ENCODE assay signal across 30 mouse cellular contexts in the genomic region with DNA sequence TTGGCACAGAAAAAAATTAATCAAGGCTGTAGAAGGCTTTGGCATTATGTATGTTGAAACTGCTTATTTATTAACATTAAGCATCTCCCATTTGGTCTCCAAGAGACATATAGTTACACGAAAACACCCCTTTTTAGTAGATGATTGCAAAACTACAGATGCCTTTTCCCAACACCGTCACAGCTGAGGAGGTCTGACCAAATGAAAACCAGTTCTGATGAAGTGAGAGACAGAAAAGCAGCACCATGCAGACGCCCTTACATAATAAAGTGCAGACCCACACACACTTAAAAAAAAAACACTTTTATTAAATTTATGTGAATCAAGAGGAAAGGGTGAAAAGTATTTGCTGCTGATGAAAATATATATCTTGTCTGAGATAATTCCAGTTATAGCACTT.
"Had no signal": no experiment of that assay in that cellular context is flagged by ENCODE, and none has a peak within 500 bp of the region (broad histone marks: within the 10 kb centered on the region; RNA-seq: fewer than 3 reads in every experiment).

No protein-coding gene starts in this region.

- H3K27me3 ChIP-seq: limb, embryonic 12.5 days; limb, embryonic 15.5 days; liver, embryonic 12.5 days; liver, embryonic 13.5 days; liver, embryonic 15.5 days; lung, embryonic 15.5 days; megakaryocyte, embryonic 14.5 days; midbrain, embryonic 12.5 days; midbrain, embryonic 13.5 days; midbrain, embryonic 15.5 days had no signal

- H3K36me3 ChIP-seq: limb, embryonic 12.5 days; limb, embryonic 15.5 days; liver, embryonic 12.5 days; liver, embryonic 13.5 days; liver, embryonic 15.5 days; lung, embryonic 15.5 days; midbrain, embryonic 10.5 days; midbrain, embryonic 12.5 days; midbrain, embryonic 13.5 days; midbrain, embryonic 15.5 days had no signal

- H3K4me3 ChIP-seq: left cerebral cortex, adult 2 months; limb, embryonic 12.5 days; limb, embryonic 15.5 days; liver, embryonic 12.5 days; liver, embryonic 13.5 days; liver, embryonic 15.5 days; lung, embryonic 15.5 days; megakaryocyte, embryonic 14.5 days; midbrain, embryonic 10.5 days; midbrain, embryonic 12.5 days; midbrain, embryonic 13.5 days; midbrain, embryonic 15.5 days; myocyte had no signal

- DNase-seq: left cerebral cortex, postnatal 4 days; liver; liver, embryonic 13.5 days; liver, postnatal 0 days; lung, adult 18-20 months; lung, adult 2 months; lung, embryonic 14.5 days; lung, postnatal 10 days; lung, postnatal 14 days; lung, postnatal 36 days; lung, postnatal 4 days; midbrain, embryonic 14.5 days had no signal

- H3K4me1 ChIP-seq: limb, embryonic 15.5 days; liver, embryonic 12.5 days; liver, embryonic 13.5 days; liver, embryonic 15.5 days; lung, embryonic 15.5 days; megakaryocyte, embryonic 14.5 days; midbrain, embryonic 10.5 days; midbrain, embryonic 12.5 days; midbrain, embryonic 13.5 days; midbrain, embryonic 15.5 days had no signal

- H3K4me2 ChIP-seq: limb, embryonic 12.5 days; limb, embryonic 15.5 days; liver, embryonic 11.5 days; liver, embryonic 12.5 days; liver, embryonic 13.5 days; liver, embryonic 15.5 days; lung, embryonic 14.5 days; lung, embryonic 15.5 days; midbrain, embryonic 11.5 days; midbrain, embryonic 12.5 days; midbrain, embryonic 13.5 days; midbrain, embryonic 15.5 days had no signal

- H3K27ac ChIP-seq: left cerebral cortex, adult 2 months; limb, embryonic 12.5 days; limb, embryonic 15.5 days; liver, embryonic 12.5 days; liver, embryonic 13.5 days; liver, embryonic 14.5 days; liver, embryonic 15.5 days; lung, embryonic 15.5 days; macrophage; midbrain, embryonic 10.5 days; midbrain, embryonic 12.5 days; midbrain, embryonic 13.5 days; midbrain, embryonic 15.5 days had no signal

- H3K9me3 ChIP-seq: limb, embryonic 12.5 days; limb, embryonic 15.5 days; liver, embryonic 12.5 days; liver, embryonic 13.5 days; liver, embryonic 15.5 days; lung, embryonic 15.5 days; megakaryocyte, embryonic 14.5 days; midbrain, embryonic 10.5 days; midbrain, embryonic 12.5 days; midbrain, embryonic 13.5 days; midbrain, embryonic 15.5 days had no signal

- H3K9ac ChIP-seq: limb, embryonic 12.5 days; limb, embryonic 15.5 days; liver, embryonic 12.5 days; liver, embryonic 13.5 days; liver, embryonic 14.5 days; liver, embryonic 15.5 days; liver, postnatal 0 days; lung, embryonic 14.5 days; lung, embryonic 15.5 days; midbrain, embryonic 12.5 days; midbrain, embryonic 13.5 days; midbrain, embryonic 15.5 days had no signal

- ATAC-seq: liver, embryonic 12.5 days; liver, postnatal 0 days; lung, postnatal 0 days; midbrain, embryonic 13.5 days; midbrain, embryonic 15.5 days; midbrain, embryonic 16.5 days had no signal
